Mouse (Mus musculus) large intestine, adult 2 months (tissue): ENCODE results near the gene C330021F23Rik. TPM values are rescaled to one million over a fixed set of nuclear protein-coding genes. Genes with fewer than 3 reads are reported as not detected.

Source experiments
- DNase-seq: peaks from one replicate; pipeline ENCODE4 v3.0.0-alpha.2; 2012; ENCODE audit warnings: low read depth, low spot score
- WGBS: fragments of 180-500 bp; shearing (Covaris S2); methylation state at CpG from one replicate; pipeline ENCODE4 v1.1.7; 2018; 5-methylcytosine and 5-hydroxymethylcytosine counted together
- polyA plus RNA-seq: library from polyadenylated mRNA; depleted of rRNA; stranded (reverse); fragments of >200 nt; gene quantifications from 2 replicates; pipeline ENCODE4 v1.2.3, GENCODE M21; 2012; rRNA removed

The C330021F23Rik gene
- polyA plus RNA-seq, 1 experiment: 4.0 TPM

DNA sequence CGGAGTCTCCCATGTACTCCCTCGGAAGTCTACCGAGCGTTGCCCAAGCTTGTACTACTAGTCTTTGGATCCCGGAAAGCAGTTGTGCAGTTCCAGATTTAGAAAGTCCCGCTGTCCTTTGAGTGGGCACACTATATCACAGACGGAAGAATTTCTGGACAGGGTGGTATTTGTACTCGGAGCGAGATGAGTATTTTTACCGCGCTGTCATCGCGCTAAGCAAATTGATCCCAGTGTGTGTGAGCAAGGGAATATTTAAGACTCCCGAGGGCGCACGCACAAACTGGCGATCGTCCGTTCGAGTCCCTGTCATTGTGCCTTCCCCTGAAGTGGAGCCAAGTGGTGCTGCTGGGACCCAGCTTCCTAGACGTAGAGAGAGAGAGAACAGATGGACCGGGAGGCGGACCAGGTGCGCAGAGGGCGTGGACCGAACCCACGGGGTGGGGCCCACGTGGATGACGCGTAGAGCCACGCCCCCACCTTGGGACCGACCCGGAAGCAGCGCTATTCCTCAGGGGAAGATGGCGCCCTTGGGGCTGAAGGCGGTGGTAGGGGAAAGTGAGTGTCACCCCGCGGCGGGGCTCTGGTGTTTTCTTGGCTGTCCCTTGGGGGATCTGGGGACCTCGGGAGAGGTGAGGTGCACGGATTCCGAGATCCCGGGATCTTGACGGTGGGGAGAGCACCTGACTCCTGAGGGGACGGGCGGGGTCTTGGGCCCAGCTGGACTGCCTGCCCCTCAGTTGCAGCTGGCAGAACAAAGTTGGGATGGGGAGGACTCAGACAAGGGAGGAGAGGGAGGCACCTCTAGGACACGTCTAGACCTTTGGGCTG is 63.1 kb downstream of the C330021F23Rik start, which contains the start of gene Stxbp2:
TSS of gene Stxbp2 (plus strand) at position 309 of the 831 bp plus-strand sequence.
- 4% methylated on average over 47 of the region's 47 CpGs for WGBS
- DNase-seq: peak; percentile 70

DNA sequence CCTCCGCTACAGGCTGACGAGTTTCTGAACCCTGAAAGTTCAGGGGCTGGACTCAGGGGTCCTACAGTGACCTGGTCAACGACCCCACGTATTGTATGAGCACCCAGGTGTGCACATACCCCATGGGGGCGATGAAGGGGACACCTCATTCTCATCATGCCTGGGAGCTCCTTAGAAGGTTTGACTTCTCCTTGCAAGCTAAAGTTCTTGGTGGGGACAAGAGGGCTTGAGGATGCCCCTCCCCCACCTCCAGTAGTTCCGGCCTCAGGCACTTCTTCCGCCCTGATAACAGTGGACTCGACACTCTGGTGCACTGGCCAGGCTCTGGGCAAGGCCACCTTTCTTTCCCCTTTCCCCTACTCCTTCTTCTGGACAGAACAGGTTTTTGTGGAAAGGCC is 63.7 kb downstream of the C330021F23Rik start:
- 4% methylated on average over 8 of the region's 8 CpGs for WGBS
- DNase-seq: no peak

Other genes with a start within 250 kb of the C330021F23Rik start
- gene A430078G23Rik, start 214.6 kb upstream of the C330021F23Rik start, polyA plus RNA-seq: 1.2 and 2.6 TPM in 2 replicates
- 17.5 and 24.2 TPM in 2 replicates for gene Arhgef18, start 175.0 kb upstream of the C330021F23Rik start, polyA plus RNA-seq
- 13.2 and 13.6 TPM in 2 replicates for gene Pex11g, start 100.3 kb upstream of the C330021F23Rik start, polyA plus RNA-seq
- gene Tex45, start 97.1 kb upstream of the C330021F23Rik start, polyA plus RNA-seq: not detected in 2 replicates
- gene Zfp358, start 74.9 kb upstream of the C330021F23Rik start, polyA plus RNA-seq: 20.1 and 22.0 TPM in 2 replicates
- 77.4 and 87.1 TPM in 2 replicates for gene Mcoln1, start 67.5 kb upstream of the C330021F23Rik start, polyA plus RNA-seq
- gene Pnpla6, start 52.6 kb upstream of the C330021F23Rik start, polyA plus RNA-seq: 49.5 and 92.0 TPM in 2 replicates
- 96.3 and 102 TPM in 2 replicates for gene Camsap3, start 19.3 kb downstream of the C330021F23Rik start, polyA plus RNA-seq
- gene Xab2, start 53.3 kb downstream of the C330021F23Rik start, polyA plus RNA-seq: 39.1 and 50.5 TPM in 2 replicates
- 9.5 TPM in 2 replicates for gene Pet100, start 53.6 kb downstream of the C330021F23Rik start, polyA plus RNA-seq
- gene Pcp2, start 57.6 kb downstream of the C330021F23Rik start, polyA plus RNA-seq: not detected in 2 replicates
- gene Stxbp2, start 63.0 kb downstream of the C330021F23Rik start, polyA plus RNA-seq: 179 and 256 TPM in 2 replicates
- 2.9 and 11.9 TPM in 2 replicates for gene Retn, start 87.8 kb downstream of the C330021F23Rik start, polyA plus RNA-seq
- 0.59 and 0.63 TPM in 2 replicates for gene Mcemp1, start 97.8 kb downstream of the C330021F23Rik start, polyA plus RNA-seq
- gene Fcor, start 104.4 kb downstream of the C330021F23Rik start, polyA plus RNA-seq: 3.6 and 5.8 TPM in 2 replicates
- 22.8 and 27.4 TPM in 2 replicates for gene Trappc5, start 108.3 kb downstream of the C330021F23Rik start, polyA plus RNA-seq
- gene Fcer2a, start 126.2 kb downstream of the C330021F23Rik start, polyA plus RNA-seq: 2.8 and 5.0 TPM in 2 replicates
- not detected in 2 replicates for gene Clec4g, start 152.7 kb downstream of the C330021F23Rik start, polyA plus RNA-seq
- gene Cd209a, start 181.0 kb downstream of the C330021F23Rik start, polyA plus RNA-seq: 0.16 and 1.3 TPM in 2 replicates